ENCODE assay signal across 16 mouse cellular contexts in the genomic region with DNA sequence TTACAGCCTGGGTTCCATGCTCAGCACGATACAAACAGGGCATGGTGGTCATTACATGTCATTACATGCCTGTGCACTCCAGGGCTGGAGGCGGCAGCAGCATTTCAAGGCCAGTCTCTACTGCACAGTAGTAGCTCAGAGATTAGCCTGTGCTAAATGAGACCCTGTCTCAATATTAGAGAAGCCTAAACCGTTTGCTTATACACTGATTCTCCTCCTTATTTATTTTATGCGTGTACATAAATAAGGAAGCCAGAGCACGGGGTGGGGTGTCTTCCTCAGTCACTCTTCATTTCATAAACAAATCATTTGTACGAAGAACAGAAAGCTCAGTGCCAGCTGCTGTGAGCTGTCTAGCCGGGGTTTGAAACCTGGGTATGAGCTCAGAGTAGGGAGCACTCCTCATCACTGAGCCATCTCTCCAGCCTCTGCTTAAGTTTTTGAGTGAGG.
DNase-seq lines count a peak whose midpoint lies in the region; ATAC-seq and TF ChIP-seq lines count a peak whose summit lies in the region.
"Had no signal": no experiment of that assay in that cellular context is flagged by ENCODE, and none has a peak within 500 bp of the region (broad histone marks: within the 10 kb centered on the region; RNA-seq: fewer than 3 reads in every experiment).

No protein-coding gene starts in this region.

- peak; percentile 41; the same call in 1 of the 2 replicates for ATAC-seq in lung, embryonic 15.5 days (ENCODE audit: borderline replicate concordance, extremely low read depth, low FRiP score, low TSS enrichment)
- no peak for ATAC-seq in stomach, postnatal 0 days (ENCODE audit: low FRiP score, low TSS enrichment)
- ATAC-seq: inflammation-experienced regulatory T-cells, adult 6 months had no signal

- WGBS in liver, adult 2 months: 81% methylated on average over 7 of the region's 7 CpGs
- 43% methylated on average over 7 of the region's 7 CpGs for WGBS in lung, embryonic 15.5 days
- WGBS in stomach, postnatal 0 days: 40% methylated on average over 7 of the region's 7 CpGs

- no peak overlapping the region for H3K4me2 ChIP-seq in lung, embryonic 15.5 days
- no peak overlapping the region for H3K4me2 ChIP-seq in stomach, postnatal 0 days (replicated peaks; ENCODE audit: low read depth)
- H3K4me2 ChIP-seq: liver, embryonic 11.5 days; midbrain, embryonic 12.5 days had no signal

- TF ChIP-seq EP300 in stomach, postnatal 0 days (optimal IDR thresholded peaks at IDR 0.05): no peak

- H3K4me3 ChIP-seq in liver, adult 2 months (ENCODE audit: insufficient read depth, low read depth, low read length): no peak overlapping the region
- no peak overlapping the region for H3K4me3 ChIP-seq in lung, embryonic 15.5 days
- no peak overlapping the region for H3K4me3 ChIP-seq in stomach, postnatal 0 days (ENCODE audit: low read depth, low read length)
- H3K4me3 ChIP-seq: midbrain, embryonic 12.5 days had no signal

- H3K9me3 ChIP-seq in lung, embryonic 15.5 days: no peaks in the 10 kb centered on the region
- H3K9me3 ChIP-seq in stomach, postnatal 0 days (ENCODE audit: control insufficient read depth, low read length): no peaks in the 10 kb centered on the region
- H3K9me3 ChIP-seq: midbrain, embryonic 12.5 days had no signal

- peak; percentile 17; the same call in 1 of the 2 replicates for TF ChIP-seq CTCF in liver, adult 2 months (IDR thresholded peaks at IDR 0.05; ENCODE audit: low read depth, low read length)
- TF ChIP-seq CTCF in stomach, postnatal 0 days (IDR thresholded peaks at IDR 0.05; ENCODE audit: low read depth): peak; percentile 54

- H3K36me3 ChIP-seq in liver, adult 2 months (ENCODE audit: control insufficient read depth, insufficient read depth, low read length): peaks cover 6% of the 10 kb centered on the region; the same call in 1 of the 2 replicates
- H3K36me3 ChIP-seq in lung, embryonic 15.5 days: 0 out of 2 replicates have a peak, but pooled peaks cover 1% of the 10 kb centered on the region
- no peaks in the 10 kb centered on the region for H3K36me3 ChIP-seq in stomach, postnatal 0 days (ENCODE audit: control insufficient read depth, insufficient read depth, low read length)

- H3K27me3 ChIP-seq in liver, adult 2 months (ENCODE audit: control insufficient read depth, insufficient read depth, low read length): no peaks in the 10 kb centered on the region
- H3K27me3 ChIP-seq in lung, embryonic 15.5 days: no peaks in the 10 kb centered on the region
- no peaks in the 10 kb centered on the region for H3K27me3 ChIP-seq in stomach, postnatal 0 days (ENCODE audit: control insufficient read depth, insufficient read depth, low read length)
- H3K27me3 ChIP-seq: midbrain, embryonic 12.5 days had no signal

- TF ChIP-seq POLR2A in liver, adult 2 months (IDR thresholded peaks at IDR 0.05; ENCODE audit: extremely low read depth, insufficient read depth, low read length): no peak

- no peak overlapping the region for H3K27ac ChIP-seq in liver, adult 2 months (replicated peaks; ENCODE audit: insufficient read depth, low read depth, low read length)
- peak overlapping the region; percentile 44; the same call in 1 of the 2 replicates for H3K27ac ChIP-seq in lung, embryonic 15.5 days
- no peak overlapping the region for H3K27ac ChIP-seq in stomach, postnatal 0 days (replicated peaks)
- H3K27ac ChIP-seq: midbrain, embryonic 12.5 days had no signal

- peak; percentile 23 for DNase-seq in embryo, embryonic 10.5 days (ENCODE audit: low spot score)
- DNase-seq in embryo, embryonic 10 days (ENCODE audit: low spot score): no peak
- DNase-seq in liver, adult 2 months (ENCODE audit: extremely low read depth, low read depth, low spot score): no peak
- DNase-seq in liver: no peak
- DNase-seq in stomach, postnatal 0 days (ENCODE audit: low spot score): no peak
- no peak for DNase-seq in spleen, postnatal 14 days (ENCODE audit: low spot score in 2 of 2)
- no peak for DNase-seq in ovary, adult 18-20 months (ENCODE audit: low spot score)
- DNase-seq: cerebellum, postnatal 25 days; heart, adult 18-20 months; heart, postnatal 14 days; kidney, postnatal 4 days; retina, postnatal 1 day had no signal

- H3K9ac ChIP-seq in liver, adult 2 months (ENCODE audit: low read depth, low read length): no peak overlapping the region
- H3K9ac ChIP-seq in lung, embryonic 15.5 days: no peak overlapping the region
- no peak overlapping the region for H3K9ac ChIP-seq in stomach, postnatal 0 days (ENCODE audit: low read length)
- H3K9ac ChIP-seq: midbrain, embryonic 12.5 days had no signal

- no peaks in the 10 kb centered on the region for H3K79me2 ChIP-seq in liver, adult 2 months (ENCODE audit: control insufficient read depth, insufficient read depth, low read length)

- H3K4me1 ChIP-seq in liver, adult 2 months (ENCODE audit: control insufficient read depth, insufficient read depth, low read length): no peaks in the 10 kb centered on the region
- H3K4me1 ChIP-seq in lung, embryonic 15.5 days: peaks cover 19% of the 10 kb centered on the region
- H3K4me1 ChIP-seq in stomach, postnatal 0 days (replicated peaks; ENCODE audit: control insufficient read depth, insufficient read depth): no peaks in the 10 kb centered on the region
